Mouse (Mus musculus) cerebellum, adult 18-20 months (tissue): ENCODE results near the gene Cul7.

Source experiments
- DNase-seq, 2 experiments: peaks; one replicate each; pipeline ENCODE4 v3.0.0; 2021

Gene Cul7

DNA sequence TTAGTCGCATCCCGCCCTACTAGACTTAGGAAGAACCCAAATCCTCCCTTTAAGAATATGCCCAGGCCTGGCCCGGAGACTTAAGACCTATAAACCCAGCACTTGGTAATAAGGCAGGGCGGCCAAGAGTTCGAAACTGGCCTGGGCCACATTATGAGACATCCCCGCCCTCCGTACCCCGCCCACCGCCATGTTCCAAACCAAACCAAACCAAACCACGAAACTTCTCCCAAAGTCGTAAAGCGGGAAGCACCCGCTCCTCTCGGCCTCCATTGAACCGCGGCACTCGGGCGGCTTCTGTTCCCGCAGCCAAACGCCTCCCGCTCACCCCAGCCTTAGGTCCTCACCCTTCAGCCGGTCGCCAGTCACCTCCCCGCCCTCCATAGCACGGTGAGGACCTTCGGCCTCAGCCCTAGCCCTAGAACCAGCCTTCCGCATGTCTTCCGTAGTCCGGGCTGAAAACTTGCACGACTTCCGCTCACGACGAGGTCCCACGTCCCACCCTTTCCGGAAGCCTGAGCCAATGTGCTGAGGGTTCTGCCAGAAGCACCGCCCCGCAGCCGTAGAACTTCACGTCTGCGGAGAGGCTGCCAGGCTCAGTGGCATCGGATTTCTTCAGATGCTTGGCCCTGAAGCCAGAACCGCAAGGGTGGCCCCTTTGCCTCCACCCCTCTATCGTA is 23.9 kb downstream of the Cul7 start, which contains the start of gene Rrp36:
Rrp36 (minus strand) TSS at position 503 of the 680 bp plus-strand sequence.
- peak; percentile 85 to 92 for DNase-seq

GRCm38 (mm10) chr17:46674530-46675283 is 24.6 kb downstream of the Cul7 start:
- peak in 1 of 2 experiments; percentile 24 for DNase-seq

- DNase-seq: no peak
These were observed 28.3 kb downstream of the Cul7 start, which contains the start of gene Mea1 for GRCm38 (mm10) chr17:46678416-46678815. Gene Mea1 (plus strand): TSS chr17:46678793.

DNA sequence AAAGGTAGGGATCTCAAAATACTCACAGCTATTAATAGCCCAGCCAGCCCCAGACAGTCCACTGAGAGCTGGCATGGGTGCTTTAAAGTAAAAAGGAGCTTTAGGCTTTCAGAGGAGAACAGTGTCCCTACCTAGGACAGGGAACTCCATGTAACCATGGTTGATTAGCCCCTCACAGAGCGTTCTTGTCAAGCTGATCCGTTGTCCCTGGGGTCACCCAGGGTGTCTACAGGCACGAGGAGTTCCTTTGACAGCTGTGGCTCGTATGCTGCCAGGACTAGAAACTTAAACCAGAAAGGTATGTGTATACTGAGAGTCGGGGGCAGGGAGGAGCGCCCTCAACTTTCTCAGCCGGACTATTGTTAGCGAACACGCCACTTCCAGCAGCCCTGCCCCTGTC is 28.8 kb downstream of the Cul7 start:
- DNase-seq: no peak

DNA sequence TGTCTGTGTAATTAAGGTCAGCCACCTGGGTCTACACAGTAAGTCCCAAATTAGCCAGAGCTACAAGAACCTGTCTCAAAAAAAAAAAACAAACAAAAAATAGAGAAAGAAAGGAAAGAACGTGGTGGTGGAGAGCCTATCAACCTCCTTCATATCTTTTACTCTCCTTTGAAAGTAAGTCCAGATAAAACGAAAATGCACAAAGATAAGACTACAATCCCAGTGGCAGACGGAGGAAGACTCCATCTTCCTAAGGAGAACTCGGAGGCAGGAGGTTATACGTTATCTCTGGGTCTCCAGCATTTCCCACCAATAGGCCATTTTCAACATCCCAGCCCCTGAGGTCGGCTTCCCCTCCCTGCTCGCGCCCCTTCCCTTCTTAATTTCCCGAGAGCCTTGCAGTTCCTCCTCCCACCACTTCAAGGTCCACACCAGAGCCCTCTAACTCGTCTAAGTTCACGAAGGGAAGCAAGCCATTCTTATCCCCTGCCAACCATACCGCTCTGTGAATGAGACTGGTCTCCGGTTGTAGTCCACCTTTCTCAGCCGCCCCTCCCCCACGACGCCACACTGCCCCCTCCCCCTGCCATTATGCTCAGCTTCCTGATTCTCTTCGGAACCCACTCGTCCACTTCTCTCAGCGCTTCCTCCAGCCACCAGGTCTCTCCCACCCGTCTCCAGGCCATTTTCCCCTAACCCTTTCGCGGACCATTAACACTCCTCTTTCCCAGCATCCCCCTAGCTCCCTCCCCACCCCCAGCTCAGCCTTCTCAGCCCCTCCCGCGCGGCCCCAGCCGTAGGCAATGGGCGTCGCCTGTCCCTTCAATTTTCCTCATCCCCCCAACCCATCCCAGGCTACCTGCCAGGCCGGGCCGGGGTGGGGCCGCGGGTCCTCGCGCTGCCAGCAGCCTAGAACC is 30.0 kb downstream of the Cul7 start:
- DNase-seq: peak; percentile 44 to 58

GRCm38 (mm10) chr17:46680760-46681373 is 30.7 kb downstream of the Cul7 start, which contains the start of gene Klhdc3:
Gene Klhdc3 (minus strand): TSS chr17:46680914.
- DNase-seq: peak; percentile 97 to 98

GRCm38 (mm10) chr17:46681466-46682118 is 31.5 kb downstream of the Cul7 start:
- DNase-seq: no peak

- DNase-seq: no peak
These were observed 32.7 kb downstream of the Cul7 start for GRCm38 (mm10) chr17:46682654-46683389.

GRCm38 (mm10) chr17:46685913-46686312 is 35.8 kb downstream of the Cul7 start:
- DNase-seq: no peak

DNA sequence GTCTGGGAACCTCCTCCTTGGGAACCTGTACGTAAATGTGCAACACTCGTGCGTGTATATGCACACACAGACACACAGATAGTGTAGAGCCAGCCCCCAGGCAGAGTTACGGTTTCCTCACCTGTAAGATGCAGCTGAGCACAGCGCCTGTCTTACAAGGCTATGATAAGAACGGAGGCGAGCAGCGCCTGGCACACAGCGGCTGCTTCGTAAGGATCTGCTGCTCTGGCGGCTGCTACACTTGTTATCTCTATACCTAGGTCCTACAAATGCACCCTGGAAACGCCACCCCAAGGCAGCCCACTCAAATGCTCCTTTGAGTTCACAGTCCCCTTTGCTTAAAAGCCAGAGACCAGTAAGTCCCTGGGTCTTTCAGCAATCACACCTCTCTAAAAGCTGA is 40.5 kb downstream of the Cul7 start:
- DNase-seq: no peak

- no peak for DNase-seq
These were observed 41.3 kb downstream of the Cul7 start for GRCm38 (mm10) chr17:46691390-46691789.

- no peak for DNase-seq
These were observed 44.5 kb downstream of the Cul7 start for GRCm38 (mm10) chr17:46694517-46695063.

DNA sequence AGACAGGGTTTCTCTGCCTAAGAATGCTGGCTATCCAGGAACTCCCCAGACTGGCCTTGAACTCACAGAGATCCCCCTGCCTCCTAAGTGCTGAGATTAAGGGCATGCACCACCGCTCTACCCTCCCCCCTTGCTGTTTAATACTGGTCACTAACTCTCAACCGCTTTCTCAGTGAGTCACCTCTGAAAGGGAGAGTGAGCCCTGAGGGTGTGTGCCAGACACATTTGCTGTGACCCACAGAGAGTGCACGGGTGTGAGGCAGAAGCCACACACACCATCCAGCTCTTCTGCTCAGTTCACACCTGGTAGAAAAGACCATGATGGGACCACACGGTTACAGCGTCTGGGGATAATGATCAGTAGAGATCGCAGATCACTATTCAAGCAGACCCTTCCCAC is 48.4 kb downstream of the Cul7 start:
- DNase-seq: no peak

- DNase-seq: no peak
These were observed 49.1 kb downstream of the Cul7 start for GRCm38 (mm10) chr17:46699245-46699644.

- peak; percentile 55 to 72 for DNase-seq
These were observed 49.8 kb downstream of the Cul7 start for GRCm38 (mm10) chr17:46699912-46700311.

DNA sequence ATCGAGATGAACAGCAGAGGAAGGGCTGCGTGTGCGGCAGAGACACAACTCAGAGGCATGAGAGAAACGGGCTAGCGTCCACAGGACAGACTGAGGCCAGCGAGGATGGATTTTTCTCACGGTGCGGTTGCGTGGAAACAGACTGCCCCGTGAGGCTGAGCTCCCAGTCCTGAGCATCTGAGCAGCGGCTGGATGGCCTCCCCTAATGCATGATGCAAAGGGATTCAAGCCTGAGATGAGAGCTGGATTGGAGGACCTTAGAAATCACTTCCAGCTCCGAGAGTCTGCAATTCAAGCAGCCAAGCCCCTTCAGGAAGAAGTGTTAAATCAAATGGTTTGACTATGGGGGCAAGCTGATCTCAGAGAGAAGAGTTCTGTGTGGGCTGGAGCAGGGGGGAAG is 51.4 kb downstream of the Cul7 start:
- no peak for DNase-seq

DNA sequence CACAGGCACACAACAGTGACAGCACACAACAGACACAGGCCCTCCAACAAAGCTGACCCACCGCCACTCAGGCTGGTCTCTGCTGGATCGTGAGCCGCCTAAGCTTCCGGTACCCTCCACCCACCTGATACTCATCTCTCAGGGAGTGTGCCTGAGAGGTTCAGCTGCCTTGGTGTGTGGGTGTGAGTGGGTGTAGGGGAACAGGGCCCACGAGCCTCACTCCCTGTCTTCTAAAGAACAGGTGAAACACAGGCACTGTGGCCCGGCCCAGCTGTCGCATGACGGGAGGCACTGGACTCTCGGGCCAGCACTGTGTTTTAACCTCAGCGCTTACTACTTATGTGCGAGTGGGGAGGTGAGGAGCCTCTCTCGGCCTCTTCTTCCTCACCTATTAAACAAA is 52.0 kb downstream of the Cul7 start:
- DNase-seq: no peak

DNA sequence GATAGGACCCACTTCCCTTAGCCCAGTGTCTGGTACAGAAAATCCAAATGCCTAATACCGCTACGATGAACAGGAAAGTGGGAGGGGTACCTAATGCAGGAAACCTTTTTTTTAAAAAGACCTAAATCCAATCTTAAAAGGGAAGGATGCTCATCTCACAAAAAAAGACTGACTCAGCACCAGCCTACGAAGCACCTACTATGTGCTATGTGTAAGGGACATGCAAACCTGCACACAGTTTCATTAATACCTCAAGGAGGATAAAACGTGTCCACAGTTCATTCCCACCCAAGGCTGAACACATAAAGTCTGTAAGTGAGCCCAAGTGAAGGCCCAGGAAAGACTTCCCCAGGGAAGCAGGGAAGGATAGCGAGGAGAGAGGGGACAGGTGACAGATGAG is 52.4 kb downstream of the Cul7 start:
- no peak for DNase-seq

GRCm38 (mm10) chr17:46703971-46704886 is 54.1 kb downstream of the Cul7 start:
- DNase-seq: peak in 1 of 2 experiments; percentile 41
